8 mouse cellular contexts compared by ENCODE assay signal in genomic region chr8:83660995-83661680, GRCm38 (mm10). TPM values are rescaled to one million over a fixed set of nuclear protein-coding genes. Genes with fewer than 3 reads are reported as not detected.
A peak's percentile ranks its signal among the peaks of the same experiment; 100 is the strongest.
DNase-seq lines count a peak whose midpoint lies in the region; ATAC-seq and TF ChIP-seq lines count a peak whose summit lies in the region.

No protein-coding gene starts in this region.

- no peaks in the 10 kb centered on the region for H3K9me3 ChIP-seq in embryonic facial prominence, embryonic 11.5 days (replicated peaks; ENCODE audit: control insufficient read depth, low read length)
- H3K9me3 ChIP-seq in hindbrain, postnatal 0 days (ENCODE audit: low read length): no peaks in the 10 kb centered on the region
- H3K9me3 ChIP-seq in liver, embryonic 15.5 days (replicated peaks): no peaks in the 10 kb centered on the region

- peak overlapping the region; percentile 25 for H3K4me2 ChIP-seq in embryonic facial prominence, embryonic 11.5 days (ENCODE audit: low read depth, low read length)
- peak overlapping the region; percentile 19; the same call in 1 of the 2 replicates for H3K4me2 ChIP-seq in hindbrain, postnatal 0 days (ENCODE audit: low read depth, low read length)
- H3K4me2 ChIP-seq in liver, embryonic 15.5 days: peak overlapping the region; percentile 13; the same call in 1 of the 2 replicates

- peak; percentile 32 for DNase-seq in gastrocnemius, postnatal 10 days
- no peak for DNase-seq in gastrocnemius, postnatal 4 days (ENCODE audit: low spot score in 2 of 2)
- DNase-seq in embryonic facial prominence, embryonic 11.5 days (ENCODE audit: low spot score): peak; percentile 69
- DNase-seq in hindbrain, postnatal 0 days (ENCODE audit: low spot score): no peak
- peak; percentile 50 for DNase-seq in yolk sac, embryonic 10.5 days (ENCODE audit: low spot score)
- no peak for DNase-seq in layer of hippocampus, adult 8-10 months (ENCODE audit: low spot score in 2 of 2)

- no peaks in the 10 kb centered on the region; the same call in 1 of the 2 replicates for H3K36me3 ChIP-seq in embryonic facial prominence, embryonic 11.5 days (replicated peaks; ENCODE audit: control insufficient read depth, insufficient read depth, low read depth, low read length)
- H3K36me3 ChIP-seq in hindbrain, postnatal 0 days (ENCODE audit: insufficient read depth, low read length): no peaks in the 10 kb centered on the region
- 0 out of 2 replicates have a peak, but pooled peaks cover 4% of the 10 kb centered on the region for H3K36me3 ChIP-seq in liver, embryonic 15.5 days (replicated peaks)

- H3K4me1 ChIP-seq in embryonic facial prominence, embryonic 11.5 days (ENCODE audit: control insufficient read depth, insufficient read depth, low read length): peaks cover 22% of the 10 kb centered on the region
- peaks cover 16% of the 10 kb centered on the region for H3K4me1 ChIP-seq in hindbrain, postnatal 0 days (ENCODE audit: insufficient read depth, low read length)
- peaks cover 53% of the 10 kb centered on the region for H3K4me1 ChIP-seq in liver, embryonic 15.5 days (replicated peaks)

- no peak for TF ChIP-seq CTCF in hindbrain, postnatal 0 days (IDR thresholded peaks at IDR 0.05; ENCODE audit: low read depth)

- peak; percentile 42 for ATAC-seq in embryonic facial prominence, embryonic 11.5 days (replicated peaks; ENCODE audit: insufficient number of reproducible peaks, low FRiP score, low TSS enrichment, low read depth)
- ATAC-seq in hindbrain, postnatal 0 days: no peak
- ATAC-seq in liver, embryonic 15.5 days (ENCODE audit: insufficient read depth): no peak
- no peak for ATAC-seq in megakaryocyte, adult 5-6 weeks (ENCODE audit: poor library complexity, severe bottlenecking)

- H3K9ac ChIP-seq in embryonic facial prominence, embryonic 11.5 days (replicated peaks; ENCODE audit: low read length): peak overlapping the region; percentile 5; the same call in 1 of the 2 replicates
- H3K9ac ChIP-seq in hindbrain, postnatal 0 days (replicated peaks; ENCODE audit: low read length): no peak overlapping the region; the same call in 1 of the 2 replicates
- no peak overlapping the region for H3K9ac ChIP-seq in liver, embryonic 15.5 days

- peak overlapping the region; percentile 62; the same call in 1 of the 2 replicates for H3K27ac ChIP-seq in embryonic facial prominence, embryonic 11.5 days (replicated peaks; ENCODE audit: low read depth, low read length)
- peak overlapping the region; percentile 15; the same call in 1 of the 2 replicates for H3K27ac ChIP-seq in hindbrain, postnatal 0 days
- H3K27ac ChIP-seq in liver, embryonic 15.5 days (replicated peaks): no peak overlapping the region

- no peaks in the 10 kb centered on the region for H3K27me3 ChIP-seq in embryonic facial prominence, embryonic 11.5 days (ENCODE audit: control insufficient read depth, insufficient read depth, low read length)
- no peaks in the 10 kb centered on the region for H3K27me3 ChIP-seq in hindbrain, postnatal 0 days (ENCODE audit: insufficient read depth, low read length)
- no peaks in the 10 kb centered on the region for H3K27me3 ChIP-seq in liver, embryonic 15.5 days

- no peak overlapping the region for H3K4me3 ChIP-seq in embryonic facial prominence, embryonic 11.5 days (ENCODE audit: low read depth, low read length)
- H3K4me3 ChIP-seq in hindbrain, postnatal 0 days (ENCODE audit: low read length): no peak overlapping the region
- no peak overlapping the region for H3K4me3 ChIP-seq in liver, embryonic 15.5 days (replicated peaks)

- 9% methylated on average over 22 of the region's 22 CpGs for WGBS in embryonic facial prominence, embryonic 11.5 days
- 29% methylated on average over 22 of the region's 22 CpGs for WGBS in hindbrain, postnatal 0 days
- 44% methylated on average over 22 of the region's 22 CpGs for WGBS in liver, embryonic 15.5 days (ENCODE audit: insufficient replicate concordance)

RNA-seq across cellular contexts. Expression of gene Ptger1, which starts 5.3 kb away (rescaled TPM):
- total RNA-seq in gastrocnemius, postnatal 10 days (2021): under 1 TPM; 0.14 to 0.38 TPM
- total RNA-seq in gastrocnemius, postnatal 4 days (2021): under 1 TPM; 0.49 to 0.98 TPM
- 0.27 and 1.9 TPM in 2 replicates for polyA plus RNA-seq in embryonic facial prominence, embryonic 11.5 days (2014; fragmentation: Nextera tagmentation; extraction: Ambion mirVana)
- total RNA-seq in hindbrain, postnatal 0 days (2014; rRNA removed): 2.6 and 4.7 TPM in 2 replicates
- polyA plus RNA-seq in hindbrain, postnatal 0 days (2015; fragmentation: Nextera tagmentation; extraction: Ambion mirVana): 0.40 and 0.49 TPM in 2 replicates
- 0.36 and 0.48 TPM in 2 replicates for polyA plus RNA-seq in liver, embryonic 15.5 days (2015; fragmentation: Nextera tagmentation; extraction: Ambion mirVana)
- total RNA-seq in layer of hippocampus, adult 8-10 months (2022): 1 to 10 TPM in 2 of 4 experiments, under 1 TPM in 2; 0.74 to 1.3 (median 1.1) TPM
- 0.07 TPM in 1 of 2 replicates, not detected in the other for total RNA-seq in megakaryocyte, adult 5-6 weeks (2015)
- total RNA-seq in megakaryocyte, adult 5-6 weeks (2017): 1.7 and 2.2 TPM in 2 replicates

RNA-seq across cellular contexts. Expression of gene Gipc1, which starts 8.7 kb away (rescaled TPM):
- 10 to 100 TPM; 28.0 to 34.5 TPM for total RNA-seq in gastrocnemius, postnatal 10 days (2021)
- 10 to 100 TPM; 42.5 to 51.7 TPM for total RNA-seq in gastrocnemius, postnatal 4 days (2021)
- polyA plus RNA-seq in embryonic facial prominence, embryonic 11.5 days (2014; fragmentation: Nextera tagmentation; extraction: Ambion mirVana): 169 and 177 TPM in 2 replicates
- total RNA-seq in hindbrain, postnatal 0 days (2014; rRNA removed): 71.5 and 84.9 TPM in 2 replicates
- 114 and 121 TPM in 2 replicates for polyA plus RNA-seq in hindbrain, postnatal 0 days (2015; fragmentation: Nextera tagmentation; extraction: Ambion mirVana)
- 49.8 and 50.8 TPM in 2 replicates for polyA plus RNA-seq in liver, embryonic 15.5 days (2015; fragmentation: Nextera tagmentation; extraction: Ambion mirVana)
- total RNA-seq in layer of hippocampus, adult 8-10 months (2022): 10 to 100 TPM; 47.3 to 56.1 (median 52.2) TPM
- total RNA-seq in megakaryocyte, adult 5-6 weeks (2015): 15.4 and 16.4 TPM in 2 replicates
- 18.9 and 25.4 TPM in 2 replicates for total RNA-seq in megakaryocyte, adult 5-6 weeks (2017)

RNA-seq across cellular contexts. Expression of gene Pkn1, which starts 37.8 kb away (rescaled TPM):
- 10 to 100 TPM; 53.4 to 54.7 TPM for total RNA-seq in gastrocnemius, postnatal 10 days (2021)
- total RNA-seq in gastrocnemius, postnatal 4 days (2021): 10 to 100 TPM; 56.6 to 60.0 TPM
- 20.6 and 21.5 TPM in 2 replicates for polyA plus RNA-seq in embryonic facial prominence, embryonic 11.5 days (2014; fragmentation: Nextera tagmentation; extraction: Ambion mirVana)
- 54.7 and 65.6 TPM in 2 replicates for total RNA-seq in hindbrain, postnatal 0 days (2014; rRNA removed)
- polyA plus RNA-seq in hindbrain, postnatal 0 days (2015; fragmentation: Nextera tagmentation; extraction: Ambion mirVana): 18.2 and 21.8 TPM in 2 replicates
- polyA plus RNA-seq in liver, embryonic 15.5 days (2015; fragmentation: Nextera tagmentation; extraction: Ambion mirVana): 11.3 and 12.8 TPM in 2 replicates
- 10 to 100 TPM; 55.0 to 58.9 (median 56.5) TPM for total RNA-seq in layer of hippocampus, adult 8-10 months (2022)
- total RNA-seq in megakaryocyte, adult 5-6 weeks (2015): 53.3 and 55.4 TPM in 2 replicates
- total RNA-seq in megakaryocyte, adult 5-6 weeks (2017): 103 and 110 TPM in 2 replicates

RNA-seq across cellular contexts. Expression of gene Dnajb1, which starts 53.1 kb away (rescaled TPM):
- 10 to 100 TPM; 10.3 to 11.7 TPM for total RNA-seq in gastrocnemius, postnatal 10 days (2021)
- total RNA-seq in gastrocnemius, postnatal 4 days (2021): 10 to 100 TPM; 17.7 to 20.6 TPM
- 54.4 and 61.4 TPM in 2 replicates for polyA plus RNA-seq in embryonic facial prominence, embryonic 11.5 days (2014; fragmentation: Nextera tagmentation; extraction: Ambion mirVana)
- total RNA-seq in hindbrain, postnatal 0 days (2014; rRNA removed): 35.3 and 42.7 TPM in 2 replicates
- polyA plus RNA-seq in hindbrain, postnatal 0 days (2015; fragmentation: Nextera tagmentation; extraction: Ambion mirVana): 60.1 and 65.0 TPM in 2 replicates
- polyA plus RNA-seq in liver, embryonic 15.5 days (2015; fragmentation: Nextera tagmentation; extraction: Ambion mirVana): 52.7 and 56.0 TPM in 2 replicates
- total RNA-seq in layer of hippocampus, adult 8-10 months (2022): 10 to 100 TPM; 30.9 to 52.4 (median 41.9) TPM
- total RNA-seq in megakaryocyte, adult 5-6 weeks (2015): 40.0 and 40.7 TPM in 2 replicates
- 26.4 and 34.4 TPM in 2 replicates for total RNA-seq in megakaryocyte, adult 5-6 weeks (2017)

RNA-seq across cellular contexts. Expression of gene Tecr, which starts 53.4 kb away (rescaled TPM):
- 100 to 1,000 TPM; 422 to 448 TPM for total RNA-seq in gastrocnemius, postnatal 10 days (2021)
- total RNA-seq in gastrocnemius, postnatal 4 days (2021): 100 to 1,000 TPM; 276 to 303 TPM
- 667 and 692 TPM in 2 replicates for polyA plus RNA-seq in embryonic facial prominence, embryonic 11.5 days (2014; fragmentation: Nextera tagmentation; extraction: Ambion mirVana)
- total RNA-seq in hindbrain, postnatal 0 days (2014; rRNA removed): 1,283 and 1,409 TPM in 2 replicates
- 1,550 and 1,625 TPM in 2 replicates for polyA plus RNA-seq in hindbrain, postnatal 0 days (2015; fragmentation: Nextera tagmentation; extraction: Ambion mirVana)
- 329 and 344 TPM in 2 replicates for polyA plus RNA-seq in liver, embryonic 15.5 days (2015; fragmentation: Nextera tagmentation; extraction: Ambion mirVana)
- 100 to 1,000 TPM; 568 to 585 (median 584) TPM for total RNA-seq in layer of hippocampus, adult 8-10 months (2022)
- 282 and 314 TPM in 2 replicates for total RNA-seq in megakaryocyte, adult 5-6 weeks (2015)
- 248 and 255 TPM in 2 replicates for total RNA-seq in megakaryocyte, adult 5-6 weeks (2017)

Comparison
In these comparisons a context has a peak if more than half of its experiments do, and no peak if none do; other contexts are left out.
1. DNase-seq: peak in gastrocnemius, postnatal 10 days (single experiment), embryonic facial prominence, embryonic 11.5 days (single experiment) and yolk sac, embryonic 10.5 days (single experiment); none in gastrocnemius, postnatal 4 days (0 of 2), hindbrain, postnatal 0 days (single experiment) and layer of hippocampus, adult 8-10 months (0 of 2).
2. Peak in every context shown above with its lines, with median percentiles within 50 percentile points of each other: H3K4me2 ChIP-seq.